Mouse (Mus musculus): Measurements from ENCODE around the gene Ccdc171. TPM values are rescaled to one million over a fixed set of nuclear protein-coding genes. Genes with fewer than 3 reads are reported as not detected.

The Ccdc171 gene
- total RNA-seq, 2 experiments from 2014 or later, result 3.3 to 3.8 TPM

- DNase-seq (ENCODE audit: low spot score in 2 of 2), result no peak
These were observed 336.9 kb downstream of the Ccdc171 start for GRCm38 (mm10) chr4:83862295-83862694.

GRCm38 (mm10) chr4:83876600-83876999 is 351.3 kb downstream of the Ccdc171 start:
- intact Hi-C loops (cut with DNase I), result no loop called here
- no peak for DNase-seq (ENCODE audit: low spot score in 2 of 2)

More at GRCm38 (mm10) chr4:83862295-83862694, 336.9 kb downstream of the Ccdc171 start:
- intact Hi-C loops (cut with DNase I), result no loop called here

GRCm38 (mm10) chr4:83878236-83878635 is 352.9 kb downstream of the Ccdc171 start:
- intact Hi-C loops (cut with DNase I), result no loop called here
- no peak for DNase-seq (ENCODE audit: low spot score in 2 of 2)

DNA sequence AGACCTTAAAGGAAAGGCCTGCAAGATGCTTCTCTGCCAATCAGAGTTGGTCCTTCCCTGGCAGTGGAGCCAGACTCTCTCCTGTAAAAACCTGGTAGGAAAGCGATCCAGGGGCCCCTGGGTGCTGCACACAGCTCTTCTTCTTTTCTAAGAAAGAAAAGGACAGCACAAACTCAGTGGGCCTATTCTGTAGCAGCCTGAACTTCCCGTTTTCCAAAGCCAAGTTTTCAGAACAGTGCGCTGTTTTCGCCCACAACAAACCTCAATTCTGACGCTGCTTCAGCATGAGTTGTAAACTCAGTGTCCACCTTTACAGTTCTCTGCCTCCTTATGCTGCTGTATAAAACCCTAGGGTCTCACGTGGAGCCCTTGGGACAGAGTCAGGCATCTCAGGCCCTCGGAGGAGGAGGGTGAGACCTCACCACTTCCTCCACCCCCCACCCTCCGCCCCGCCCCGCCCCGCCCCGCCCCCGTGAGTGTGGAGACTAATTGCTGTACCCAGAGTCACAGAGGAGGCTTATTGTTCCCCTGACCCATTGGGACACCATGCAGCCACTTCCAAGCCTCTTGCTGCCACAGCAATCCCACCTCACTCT is 363.2 kb downstream of the Ccdc171 start:
- no peak for DNase-seq (ENCODE audit: low spot score in 2 of 2)
- intact Hi-C loops (cut with DNase I), result no loop called here

DNA sequence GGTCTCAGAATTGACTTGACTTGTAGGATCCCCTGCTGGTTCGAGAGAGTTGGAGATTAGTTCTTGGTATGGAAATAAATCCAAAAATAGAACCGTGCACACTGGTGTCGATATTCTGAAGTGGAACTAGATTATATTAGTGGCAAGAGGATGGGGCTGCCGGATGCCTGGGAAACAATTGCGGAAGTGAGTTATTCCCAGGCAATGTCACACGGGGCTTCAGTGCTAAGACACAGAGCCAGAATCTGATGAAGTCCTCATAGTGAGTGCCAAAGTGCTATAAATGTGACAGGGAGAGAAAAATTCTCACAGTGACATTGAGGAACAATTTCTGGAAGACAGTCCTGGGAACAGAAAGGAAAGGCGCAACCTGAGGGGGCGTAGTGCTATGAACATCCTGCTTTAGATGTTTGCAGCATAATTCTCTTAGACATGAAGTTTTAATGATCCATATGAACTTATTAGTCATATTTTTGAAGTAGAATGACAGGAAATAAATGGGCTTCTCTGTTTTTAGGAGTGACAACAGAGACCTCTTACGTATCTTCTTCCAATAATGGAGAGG is 376.8 kb downstream of the Ccdc171 start:
- DNase-seq (ENCODE audit: low spot score in 2 of 2), result no peak
- intact Hi-C loops (cut with DNase I), result no loop called here

Other genes starting within 250 kb of the Ccdc171 start
- 10 to 100 TPM; 61.7 to 66.5 TPM for gene Ttc39b, start 201.3 kb upstream of the Ccdc171 start, total RNA-seq (2021)
- gene Snapc3, start 107.8 kb upstream of the Ccdc171 start, total RNA-seq (2021), result 10 to 100 TPM; 38.4 to 41.1 TPM
- 100 to 1,000 TPM; 191 to 194 TPM for gene Psip1, start 39.1 kb upstream of the Ccdc171 start, total RNA-seq (2021)

Measured in left cerebral cortex, postnatal 25 days (tissue).